Mouse (Mus musculus) adrenal gland, postnatal 10 days (tissue): ENCODE measurements around the gene Sp3. TPM values are rescaled to one million over a fixed set of nuclear protein-coding genes. Genes with fewer than 3 reads are reported as not detected.
"Not testable (repeated sequence)": the region's sequence is repeated elsewhere in the genome, so short reads cannot be mapped to it uniquely, and the experiment has no call there.

Source experiments
- DNase-seq: peaks from one replicate; pipeline ENCODE4 v3.0.0; 2021; ENCODE audit warnings: mixed read lengths
- microRNA-seq: library from miRNA; unstranded; fragments of <30 nt; microRNA quantifications from one replicate; pipeline ENCODE4 v1.2.0, GENCODE M21; 2021
- total RNA-seq, 2 experiments: library from RNA; stranded (reverse); gene quantifications; 2 replicates each; pipeline ENCODE4 v1.2.3; 2021

Sp3 gene
- total RNA-seq, 2 experiments from 2014 or later: 67.8 to 70.8 TPM

DNA sequence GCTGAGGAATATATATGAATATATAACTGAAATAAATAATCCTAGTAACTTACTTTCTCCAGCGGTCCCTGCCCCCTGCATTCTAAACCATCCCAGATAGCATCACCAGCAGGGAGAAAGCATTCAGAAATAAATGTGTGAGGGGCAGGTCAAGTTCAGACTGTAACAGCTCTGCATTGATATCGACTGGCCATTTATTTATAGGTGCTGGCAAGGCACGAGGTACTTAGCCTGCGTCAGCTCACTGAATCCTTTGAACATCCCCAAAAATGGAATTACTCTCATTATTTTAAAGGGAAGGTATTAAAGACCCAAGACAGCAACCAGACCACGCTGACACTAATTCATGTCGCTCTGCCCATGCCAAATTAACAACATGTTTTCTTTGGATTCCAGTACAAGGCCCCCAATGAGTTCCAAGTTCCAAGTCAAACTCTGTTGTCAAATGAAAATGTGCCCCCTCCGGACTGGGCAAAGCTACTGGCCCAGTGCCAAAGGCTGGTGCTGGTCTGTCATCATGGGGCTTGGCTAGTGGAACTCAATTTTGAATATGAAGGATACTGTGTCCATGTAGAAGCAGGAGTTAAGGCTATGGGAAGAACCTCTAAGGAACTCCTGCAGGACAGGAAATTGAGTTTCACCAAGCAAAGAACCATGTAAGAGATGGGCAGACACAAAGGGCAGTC lies 64.9 kb downstream of the Sp3 start:
- no peak for DNase-seq

DNA sequence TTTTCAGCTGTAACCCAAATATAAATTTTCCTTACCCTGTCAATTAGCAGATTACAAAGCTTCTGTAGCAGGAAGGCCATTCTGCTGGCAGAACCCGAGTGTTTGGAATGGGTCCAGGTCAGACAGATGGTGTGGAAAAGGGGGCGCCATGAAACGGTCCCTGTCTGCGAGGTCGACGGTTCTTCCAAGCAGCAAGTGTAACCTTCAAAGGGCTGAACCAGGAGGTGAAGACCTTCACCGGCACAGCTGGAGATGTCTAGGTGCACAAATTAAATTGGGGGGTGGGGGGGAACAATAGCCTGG lies 66.8 kb downstream of the Sp3 start:
- DNase-seq: no peak

DNA sequence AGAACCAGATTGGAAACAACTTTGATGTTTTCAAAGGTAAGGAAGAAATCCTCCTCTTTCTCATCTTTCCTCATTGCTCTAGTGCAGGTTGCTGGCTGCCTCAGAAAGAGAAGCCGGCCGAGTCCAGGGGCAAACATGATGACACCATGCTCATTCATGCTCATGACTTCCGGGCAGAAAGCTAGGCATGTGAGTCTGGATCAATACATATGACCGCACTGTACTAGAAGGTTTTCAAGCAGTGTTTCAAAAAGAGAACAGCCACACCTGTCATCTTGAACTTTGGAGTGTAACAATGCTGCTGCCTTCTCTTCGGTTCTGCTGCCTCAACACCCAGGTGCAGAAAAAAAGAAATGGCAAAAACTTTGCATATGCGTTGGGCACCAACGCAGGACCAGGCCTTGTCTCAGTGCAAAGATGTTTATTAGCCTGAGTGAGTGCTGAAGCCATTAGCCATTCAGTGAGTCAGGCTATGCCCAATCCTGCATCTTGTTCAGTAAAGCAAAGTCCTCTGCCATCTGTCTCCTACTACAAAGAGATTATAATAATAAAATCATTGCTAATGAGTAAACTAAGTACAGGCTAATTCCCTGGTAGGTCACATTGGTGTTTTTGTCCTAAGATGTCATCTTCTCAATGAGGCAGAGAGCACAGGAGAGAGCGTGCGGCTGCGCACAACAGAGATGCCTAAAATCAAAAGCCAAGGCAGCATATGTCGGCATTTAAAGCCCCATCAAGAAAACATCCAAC lies 67.4 kb downstream of the Sp3 start:
- DNase-seq: no peak

DNA sequence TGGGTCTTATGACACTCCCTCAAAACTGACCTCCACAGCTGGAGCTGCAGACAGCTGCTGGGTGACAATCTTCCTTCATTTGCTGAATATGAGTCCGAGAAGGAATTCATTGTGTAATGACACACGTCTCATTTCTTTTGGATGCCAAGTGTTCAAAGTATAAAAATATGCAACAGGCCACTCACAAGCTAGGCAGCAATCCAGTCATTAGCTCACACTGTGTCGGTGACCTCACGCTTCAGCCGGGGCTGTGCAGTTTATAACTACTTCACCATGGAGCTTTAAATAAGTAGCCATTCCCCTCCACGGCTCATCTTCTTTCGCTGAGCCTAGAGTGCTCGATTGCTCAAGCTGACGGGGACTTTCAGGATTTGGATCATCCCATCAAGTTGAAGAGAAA lies 68.7 kb downstream of the Sp3 start:
- DNase-seq: peak; percentile 34

DNA sequence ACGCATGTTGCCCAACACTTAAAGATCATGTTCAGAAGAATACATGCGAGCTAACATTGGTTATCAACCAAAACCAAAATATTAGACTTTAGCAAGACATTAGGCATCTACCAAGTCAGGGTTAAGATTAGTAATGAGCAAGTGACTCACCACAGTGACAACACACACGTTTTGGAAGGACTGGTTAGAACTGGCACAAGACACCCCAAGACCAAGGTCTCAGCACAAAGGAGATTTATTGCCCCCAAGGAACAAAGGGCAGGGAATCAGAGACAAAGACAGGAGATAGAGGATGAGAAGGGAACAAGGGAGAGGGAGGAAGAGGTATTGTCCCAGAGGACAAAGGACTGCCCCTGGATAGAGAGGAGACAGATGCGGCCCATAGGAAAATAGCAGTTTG lies 71.2 kb downstream of the Sp3 start:
- peak; percentile 34 for DNase-seq

DNA sequence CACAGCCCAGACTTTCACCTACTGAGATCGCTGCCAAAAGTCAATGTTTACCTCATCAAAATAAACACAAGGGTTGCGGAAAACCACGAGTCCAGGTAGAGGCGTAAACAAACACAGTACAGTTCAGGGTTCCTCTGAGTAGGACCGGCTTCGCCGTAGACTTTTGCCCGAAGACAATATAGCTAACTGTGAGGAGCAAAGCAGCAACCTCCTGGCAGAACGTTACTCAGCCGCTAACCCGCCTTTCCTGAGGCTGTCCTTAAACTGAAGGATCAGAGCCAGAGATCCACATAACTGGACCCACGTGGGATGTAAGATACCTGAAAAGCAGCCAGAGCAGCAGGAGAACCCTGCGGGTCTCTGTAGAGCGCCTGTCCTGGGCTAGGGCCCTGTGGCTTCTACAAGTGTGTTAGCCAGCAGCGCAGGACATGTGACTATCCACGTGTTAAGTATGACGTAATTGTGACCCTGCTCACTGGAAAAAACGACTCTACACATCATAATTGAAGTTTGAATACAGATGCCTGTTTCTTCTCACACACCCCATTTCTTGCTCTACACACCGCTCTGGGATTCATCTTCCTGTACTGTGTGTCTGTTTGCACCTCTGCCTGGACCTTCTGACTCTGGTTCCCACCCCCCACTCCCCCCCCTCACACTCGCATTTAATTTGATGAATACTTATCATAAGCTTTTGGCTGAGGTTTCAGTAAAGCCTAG lies 71.9 kb downstream of the Sp3 start:
- DNase-seq: no peak

DNA sequence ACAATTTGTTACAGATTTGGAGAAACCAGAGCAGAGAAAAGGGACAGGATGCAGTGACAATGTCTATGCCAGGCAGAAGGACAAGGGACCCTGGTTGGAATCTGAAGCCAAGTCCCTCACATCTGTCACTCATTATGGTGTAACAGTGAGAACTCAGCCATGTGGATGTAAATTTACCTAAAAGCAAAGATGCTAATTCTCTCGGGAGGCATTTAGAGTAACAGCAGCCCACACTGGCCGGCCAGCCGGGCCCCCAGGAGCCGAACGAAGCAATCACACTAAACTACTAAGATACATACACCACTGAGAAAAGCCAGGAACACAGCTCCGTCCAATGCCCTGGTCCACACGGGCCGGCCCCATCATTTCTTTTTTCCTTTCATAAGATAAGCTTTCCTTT lies 73.5 kb downstream of the Sp3 start:
- no peak for DNase-seq

DNA sequence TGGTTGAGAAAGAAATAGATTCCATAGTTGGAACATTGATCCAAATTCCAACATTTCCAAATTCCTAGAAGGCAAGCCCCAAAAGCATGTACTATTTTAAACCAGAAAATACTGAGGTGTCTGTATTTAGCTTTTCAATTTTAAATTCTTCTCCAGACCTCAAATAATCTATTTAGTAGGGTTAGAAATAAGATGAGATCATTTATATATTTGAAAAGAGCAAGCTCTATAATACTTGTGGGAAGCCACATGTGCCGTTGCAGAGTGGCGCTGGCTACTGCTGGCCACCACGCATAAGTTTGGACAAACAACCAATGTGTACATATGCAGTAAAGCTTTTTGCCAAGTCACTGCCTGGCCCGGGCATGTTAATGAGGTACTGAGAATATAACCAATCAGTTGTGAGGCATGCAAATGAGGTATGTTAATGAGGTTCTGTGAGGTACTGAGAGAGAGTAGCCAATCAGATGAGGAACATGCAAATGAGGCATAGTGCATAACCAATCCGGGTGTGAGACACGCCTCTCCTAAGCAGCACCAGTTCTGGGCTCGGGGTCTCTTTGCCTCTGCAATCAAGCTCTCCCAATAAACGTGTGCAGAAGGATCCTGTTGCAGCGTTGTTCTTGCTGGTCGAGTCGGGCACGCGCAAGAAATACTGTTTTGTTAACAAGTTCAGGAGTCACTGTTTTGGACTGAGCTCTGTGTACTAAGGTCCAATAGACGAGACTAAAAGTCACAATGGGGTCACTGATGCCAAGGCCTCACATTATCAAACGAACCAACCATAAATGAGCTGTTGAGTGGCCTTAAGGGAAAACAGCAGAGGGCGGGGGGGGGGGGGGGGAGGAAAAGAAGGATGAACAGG lies 77.2 kb downstream of the Sp3 start:
- DNase-seq: not testable (repeated sequence)

DNA sequence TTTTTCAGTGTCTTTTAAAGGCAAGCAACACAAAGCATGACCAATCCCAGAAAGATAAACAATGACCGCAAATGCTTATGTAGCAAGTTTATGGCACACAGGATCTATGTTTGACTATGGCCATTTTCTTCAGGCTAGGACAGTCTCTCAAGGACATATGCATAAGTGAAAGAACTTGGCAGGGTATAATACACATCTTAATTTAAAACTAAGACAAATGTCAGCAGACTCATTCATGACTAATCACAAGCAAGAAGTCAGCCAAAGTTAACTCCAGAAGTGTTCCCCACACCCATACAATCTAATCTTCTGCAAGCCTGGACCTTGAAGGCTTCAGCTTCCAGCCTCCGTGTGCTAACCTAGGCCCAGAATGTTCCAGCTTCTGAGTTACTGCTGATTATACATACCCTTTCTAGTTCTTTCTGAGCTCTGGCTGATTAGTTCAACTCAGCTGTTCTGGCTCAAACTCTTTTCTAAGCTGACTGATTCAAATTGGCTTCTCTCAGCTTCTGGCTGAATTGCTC lies 81.4 kb downstream of the Sp3 start:
- DNase-seq: no peak

DNA sequence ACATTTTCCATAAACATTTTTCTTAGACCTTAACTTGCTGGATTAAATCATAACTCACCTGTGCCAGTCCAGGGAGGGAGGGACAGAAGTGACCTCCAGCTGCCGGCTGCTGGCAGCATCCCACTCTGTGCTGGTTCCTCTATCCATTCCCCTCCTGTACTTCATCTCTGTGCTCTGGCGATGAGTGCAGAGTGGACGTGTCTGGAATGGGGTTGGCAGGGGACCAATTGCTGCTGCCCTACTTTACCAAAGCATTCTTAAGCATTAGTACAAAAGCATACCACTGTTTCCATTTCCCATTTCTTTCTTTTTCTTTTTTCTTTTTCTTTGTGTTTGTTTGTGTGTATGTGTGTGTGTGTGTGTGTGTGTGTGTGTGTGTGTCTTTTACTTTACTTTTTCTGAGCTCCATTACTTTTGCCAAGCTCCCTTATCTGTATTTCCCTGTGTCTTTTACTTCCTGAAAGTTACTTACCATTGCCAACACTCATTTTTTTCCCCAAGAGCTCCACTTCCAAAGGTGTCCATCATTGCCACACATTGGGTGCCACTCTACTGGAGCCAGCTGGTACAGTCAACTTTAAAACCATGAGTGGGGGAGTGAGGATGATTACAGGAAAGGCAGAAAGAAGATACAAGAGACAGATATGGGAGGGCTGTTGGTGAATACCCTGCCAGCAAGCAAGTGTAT lies 82.0 kb downstream of the Sp3 start:
- DNase-seq: peak; percentile 45

DNA sequence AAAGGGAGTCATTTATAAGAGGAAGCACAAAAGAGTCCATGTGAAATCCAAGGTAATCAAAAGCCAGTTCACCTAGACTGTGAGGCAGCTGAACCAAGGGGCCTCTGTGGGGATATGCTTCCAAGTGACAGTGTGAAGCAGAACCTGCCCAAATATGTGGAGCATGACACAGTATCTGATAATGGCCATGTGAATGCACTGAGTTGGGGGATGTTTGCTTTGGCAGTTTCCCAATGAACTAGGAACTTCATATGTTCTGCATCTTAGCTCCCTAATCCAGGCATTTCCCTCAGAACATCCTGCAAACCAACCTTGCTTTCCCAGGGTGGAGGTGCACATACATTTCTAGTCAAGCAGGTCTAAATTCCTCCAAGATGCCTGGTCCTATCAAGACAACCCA lies 90.4 kb downstream of the Sp3 start:
- no peak for DNase-seq

Small RNA genes lying within 50 kb of the gene (microRNA-seq; reads per million reads assigned to microRNA genes)
- not detected for gene Gm25960

Other genes starting within 250 kb of the Sp3 start
- gene Gm11084, start 6.3 kb upstream of the Sp3 start, total RNA-seq: not detected
- 10 to 100 TPM; 54.7 to 55.2 TPM for gene Ola1, start 238.5 kb upstream of the Sp3 start, total RNA-seq